Mouse (Mus musculus): ENCODE measurements around the gene Pir. TPM values are rescaled to one million over a fixed set of nuclear protein-coding genes. Genes with fewer than 3 reads are reported as not detected.

Gene Pir
- polyA plus RNA-seq, 1 experiment from 2014 or later, result 11.0 TPM

- H3K36me3 ChIP-seq (ENCODE audit: control insufficient read depth, insufficient read depth, low read length), result no peaks in the 10 kb centered on the region
- no peak overlapping the region for H3K4me3 ChIP-seq (ENCODE audit: low read depth, low read length)
- peaks cover 2% of the 10 kb centered on the region; the same call in 1 of the 2 replicates for H3K27me3 ChIP-seq (replicated peaks; ENCODE audit: control insufficient read depth, insufficient read depth, low read length)
- no peak overlapping the region for H3K27ac ChIP-seq (ENCODE audit: low read depth, low read length)
- ATAC-seq (replicated peaks; ENCODE audit: low FRiP score) (no peak), DNase-seq (ENCODE audit: low spot score) (no peak)
- H3K4me1 ChIP-seq (replicated peaks; ENCODE audit: control insufficient read depth, insufficient read depth, low read length), result no peaks in the 10 kb centered on the region
- H3K4me2 ChIP-seq, result no peak overlapping the region
- no peaks in the 10 kb centered on the region for H3K9me3 ChIP-seq (ENCODE audit: control insufficient read depth, low read length)
- H3K9ac ChIP-seq (ENCODE audit: low read depth, low read length), result no peak overlapping the region
These were observed 136.0 kb downstream of the Pir start for GRCm38 (mm10) chrX:164405080-164405649.

GRCm38 (mm10) chrX:164406133-164407022 lies 137.2 kb downstream of the Pir start:
- H3K9me3 ChIP-seq (ENCODE audit: control insufficient read depth, low read length), result no peaks in the 10 kb centered on the region
- H3K4me1 ChIP-seq (replicated peaks; ENCODE audit: control insufficient read depth, insufficient read depth, low read length), result no peaks in the 10 kb centered on the region
- H3K27ac ChIP-seq (ENCODE audit: low read depth, low read length), result no peak overlapping the region
- ATAC-seq (replicated peaks; ENCODE audit: low FRiP score) (no peak), DNase-seq (ENCODE audit: low spot score) (no peak)
- 69% methylated on average over 9 of the region's 9 CpGs for WGBS
- no peak overlapping the region for H3K4me2 ChIP-seq
- H3K36me3 ChIP-seq (ENCODE audit: control insufficient read depth, insufficient read depth, low read length), result no peaks in the 10 kb centered on the region
- H3K27me3 ChIP-seq (replicated peaks; ENCODE audit: control insufficient read depth, insufficient read depth, low read length), result peaks cover 2% of the 10 kb centered on the region; the same call in 1 of the 2 replicates
- H3K9ac ChIP-seq (ENCODE audit: low read depth, low read length), result no peak overlapping the region
- H3K4me3 ChIP-seq (ENCODE audit: low read depth, low read length), result no peak overlapping the region

GRCm38 (mm10) chrX:164408301-164408927 lies 139.2 kb downstream of the Pir start:
- H3K9ac ChIP-seq (ENCODE audit: low read depth, low read length), result no peak overlapping the region
- DNase-seq (ENCODE audit: low spot score), result no peak

GRCm38 (mm10) chrX:164410562-164410961 lies 141.4 kb downstream of the Pir start:
- Histone ChIP-seq H3K9ac (ENCODE audit: low read depth, low read length) (no peak overlapping the region), H3K27ac (ENCODE audit: low read depth, low read length) (no peak overlapping the region), H3K9me3 (ENCODE audit: control insufficient read depth, low read length) (no peaks in the 10 kb centered on the region), H3K4me2 (no peak overlapping the region), H3K27me3 (replicated peaks; ENCODE audit: control insufficient read depth, insufficient read depth, low read length) (peaks cover 2% of the 10 kb centered on the region), H3K36me3 (ENCODE audit: control insufficient read depth, insufficient read depth, low read length) (no peaks in the 10 kb centered on the region), H3K4me1 (replicated peaks; ENCODE audit: control insufficient read depth, insufficient read depth, low read length) (no peaks in the 10 kb centered on the region), H3K4me3 (ENCODE audit: low read depth, low read length) (no peak overlapping the region)
- ATAC-seq (replicated peaks; ENCODE audit: low FRiP score) (no peak), DNase-seq (ENCODE audit: low spot score) (no peak)
- 50% methylated on average over 1 of the region's 1 CpGs for WGBS

More at GRCm38 (mm10) chrX:164408301-164408927, 139.2 kb downstream of the Pir start:
- H3K27me3 ChIP-seq (replicated peaks; ENCODE audit: control insufficient read depth, insufficient read depth, low read length), result peaks cover 2% of the 10 kb centered on the region; the same call in 1 of the 2 replicates
- 61% methylated on average over 3 of the region's 3 CpGs for WGBS
- no peaks in the 10 kb centered on the region for H3K36me3 ChIP-seq (ENCODE audit: control insufficient read depth, insufficient read depth, low read length)
- no peaks in the 10 kb centered on the region for H3K4me1 ChIP-seq (replicated peaks; ENCODE audit: control insufficient read depth, insufficient read depth, low read length)
- no peaks in the 10 kb centered on the region for H3K9me3 ChIP-seq (ENCODE audit: control insufficient read depth, low read length)
- H3K27ac ChIP-seq (ENCODE audit: low read depth, low read length), result no peak overlapping the region
- H3K4me3 ChIP-seq (ENCODE audit: low read depth, low read length), result no peak overlapping the region
- no peak for ATAC-seq (replicated peaks; ENCODE audit: low FRiP score)
- H3K4me2 ChIP-seq, result no peak overlapping the region

GRCm38 (mm10) chrX:164416803-164417202 lies 147.6 kb downstream of the Pir start:
- Histone ChIP-seq H3K4me3 (ENCODE audit: low read depth, low read length) (no peak overlapping the region), H3K36me3 (ENCODE audit: control insufficient read depth, insufficient read depth, low read length) (no peaks in the 10 kb centered on the region), H3K9ac (ENCODE audit: low read depth, low read length) (no peak overlapping the region), H3K4me2 (no peak overlapping the region), H3K9me3 (ENCODE audit: control insufficient read depth, low read length) (no peaks in the 10 kb centered on the region), H3K27ac (ENCODE audit: low read depth, low read length) (no peak overlapping the region), H3K27me3 (replicated peaks; ENCODE audit: control insufficient read depth, insufficient read depth, low read length) (no peaks in the 10 kb centered on the region; the same call in 1 of the 2 replicates), H3K4me1 (replicated peaks; ENCODE audit: control insufficient read depth, insufficient read depth, low read length) (no peaks in the 10 kb centered on the region; the same call in 1 of the 2 replicates)
- ATAC-seq (replicated peaks; ENCODE audit: low FRiP score), result no peak
- no peak for DNase-seq (ENCODE audit: low spot score)
- 73% methylated on average over 2 of the region's 2 CpGs for WGBS

GRCm38 (mm10) chrX:164418008-164418407 lies 148.8 kb downstream of the Pir start:
- no peak for DNase-seq (ENCODE audit: low spot score)
- Histone ChIP-seq H3K27ac (ENCODE audit: low read depth, low read length) (no peak overlapping the region), H3K4me3 (ENCODE audit: low read depth, low read length) (no peak overlapping the region), H3K4me2 (no peak overlapping the region), H3K9me3 (ENCODE audit: control insufficient read depth, low read length) (no peaks in the 10 kb centered on the region), H3K27me3 (replicated peaks; ENCODE audit: control insufficient read depth, insufficient read depth, low read length) (no peaks in the 10 kb centered on the region; the same call in 1 of the 2 replicates), H3K36me3 (ENCODE audit: control insufficient read depth, insufficient read depth, low read length) (peaks cover 4% of the 10 kb centered on the region; the same call in 1 of the 2 replicates), H3K4me1 (replicated peaks; ENCODE audit: control insufficient read depth, insufficient read depth, low read length) (no peaks in the 10 kb centered on the region; the same call in 1 of the 2 replicates), H3K9ac (ENCODE audit: low read depth, low read length) (no peak overlapping the region)
- no peak for ATAC-seq (replicated peaks; ENCODE audit: low FRiP score)

GRCm38 (mm10) chrX:164419471-164419939 lies 150.3 kb downstream of the Pir start, which contains the start of gene Piga:
TSS of gene Piga (plus strand) at chrX:164419787.
- H3K4me1 ChIP-seq (replicated peaks; ENCODE audit: control insufficient read depth, insufficient read depth, low read length), result no peaks in the 10 kb centered on the region; the same call in 1 of the 2 replicates
- ATAC-seq (replicated peaks; ENCODE audit: low FRiP score), result peak; percentile 98
- peaks cover 4% of the 10 kb centered on the region; the same call in 1 of the 2 replicates for H3K36me3 ChIP-seq (ENCODE audit: control insufficient read depth, insufficient read depth, low read length)
- no peaks in the 10 kb centered on the region; the same call in 1 of the 2 replicates for H3K27me3 ChIP-seq (replicated peaks; ENCODE audit: control insufficient read depth, insufficient read depth, low read length)
- H3K9me3 ChIP-seq (ENCODE audit: control insufficient read depth, low read length), result no peaks in the 10 kb centered on the region
- H3K9ac ChIP-seq (ENCODE audit: low read depth, low read length), result peak within 1 kb of the TSS; percentile 77
- peak within 1 kb of the TSS; percentile 69 for H3K4me2 ChIP-seq
- peak within 1 kb of the TSS; percentile 69 for H3K4me3 ChIP-seq (ENCODE audit: low read depth, low read length)
- 21% methylated on average over 38 of the region's 40 CpGs for WGBS
- peak within 1 kb of the TSS; percentile 52 for H3K27ac ChIP-seq (ENCODE audit: low read depth, low read length)
- DNase-seq (ENCODE audit: low spot score), result peak; percentile 78

GRCm38 (mm10) chrX:164419955-164420354 lies 150.8 kb downstream of the Pir start:
- Histone ChIP-seq H3K4me3 (ENCODE audit: low read depth, low read length) (peak overlapping the region; percentile 69), H3K4me2 (peak overlapping the region; percentile 69), H3K27ac (ENCODE audit: low read depth, low read length) (peak overlapping the region; percentile 52), H3K36me3 (ENCODE audit: control insufficient read depth, insufficient read depth, low read length) (peaks cover 4% of the 10 kb centered on the region; the same call in 1 of the 2 replicates), H3K9ac (ENCODE audit: low read depth, low read length) (peak overlapping the region; percentile 77), H3K9me3 (ENCODE audit: control insufficient read depth, low read length) (no peaks in the 10 kb centered on the region), H3K27me3 (replicated peaks; ENCODE audit: control insufficient read depth, insufficient read depth, low read length) (no peaks in the 10 kb centered on the region), H3K4me1 (replicated peaks; ENCODE audit: control insufficient read depth, insufficient read depth, low read length) (no peaks in the 10 kb centered on the region; the same call in 1 of the 2 replicates)
- peak; percentile 11 for ATAC-seq (replicated peaks; ENCODE audit: low FRiP score)
- DNase-seq (ENCODE audit: low spot score), result no peak
- WGBS, result 13% methylated on average over 13 of the region's 13 CpGs

Measured in liver, embryonic 11.5 days (tissue).